Mouse (Mus musculus) neural tube, embryonic 11.5 days (tissue): ENCODE data around the gene Marc1. TPM values are rescaled to one million over a fixed set of nuclear protein-coding genes. Genes with fewer than 3 reads are reported as not detected.

Experiments
- ATAC-seq: fragments of 200-750 bp; cut with Nextera tagmentation; 2 replicates; pipeline ENCODE4 v1.8.0; 2017; ENCODE audit warnings: moderate number of reproducible peaks, mild to moderate bottlenecking, moderate TSS enrichment, moderate library complexity; ENCODE audit not compliant: insufficient read depth, low FRiP score, low TSS enrichment
- DNase-seq: peaks from one replicate; pipeline ENCODE4 v3.0.0-alpha.2; 2015; ENCODE audit warnings: low spot score
- H3K27ac ChIP-seq: fragments of 300-500 bp; sonication (generic); 2 replicates; pipeline ENCODE4 v1.5.1; 2014; ENCODE audit warnings: low read depth, mild to moderate bottlenecking, low read length
- H3K27me3 ChIP-seq: fragments of 300-500 bp; sonication (generic); 2 replicates; pipeline ENCODE4 v1.6.1; 2014; ENCODE audit warnings: mild to moderate bottlenecking, low read length, mixed read lengths; ENCODE audit not compliant: control insufficient read depth, insufficient read depth
- H3K36me3 ChIP-seq: fragments of 300-500 bp; sonication (generic); 2 replicates; pipeline ENCODE4 v1.6.1; 2014; ENCODE audit warnings: mild to moderate bottlenecking, low read length, moderate library complexity, mixed read lengths; ENCODE audit not compliant: control insufficient read depth, insufficient read depth
- H3K4me1 ChIP-seq: fragments of 300-500 bp; sonication (generic); 2 replicates; pipeline ENCODE4 v1.6.1; 2014; ENCODE audit warnings: low read length, mixed read lengths; ENCODE audit not compliant: control insufficient read depth, insufficient read depth
- H3K4me2 ChIP-seq: fragments of 300-500 bp; sonication (generic); 2 replicates; pipeline ENCODE4 v1.6.1; 2014; ENCODE audit warnings: low read depth, mild to moderate bottlenecking, moderate library complexity
- H3K4me3 ChIP-seq: fragments of 300-500 bp; sonication (generic); 2 replicates; pipeline ENCODE4 v1.5.1; 2014; ENCODE audit warnings: low read depth, low read length
- H3K9ac ChIP-seq: fragments of 300-500 bp; sonication (generic); 2 replicates; pipeline ENCODE4 v1.6.1; 2014; ENCODE audit warnings: mild to moderate bottlenecking, low read length
- H3K9me3 ChIP-seq: fragments of 300-500 bp; sonication (generic); 2 replicates; pipeline ENCODE4 v1.6.1; 2016; ENCODE audit warnings: low read length; ENCODE audit not compliant: control insufficient read depth
- WGBS: fragments of 180-500 bp; shearing (Covaris S2); extraction: QIAGEN DNeasy Blood & Tissue Kit; methylation state at CpG from one replicate; pipeline ENCODE4 v1.1.7; 2014; 5-methylcytosine and 5-hydroxymethylcytosine counted together
- polyA plus RNA-seq: library from polyadenylated mRNA; unstranded; fragments of >200 nt; fragmentation: Nextera tagmentation; extraction: Ambion mirVana; gene quantifications from 2 replicates; pipeline ENCODE4 v1.2.1, GENCODE M21; 2014

The Marc1 gene
- polyA plus RNA-seq, 1 experiment from 2014 or later: 0.73 TPM

DNA sequence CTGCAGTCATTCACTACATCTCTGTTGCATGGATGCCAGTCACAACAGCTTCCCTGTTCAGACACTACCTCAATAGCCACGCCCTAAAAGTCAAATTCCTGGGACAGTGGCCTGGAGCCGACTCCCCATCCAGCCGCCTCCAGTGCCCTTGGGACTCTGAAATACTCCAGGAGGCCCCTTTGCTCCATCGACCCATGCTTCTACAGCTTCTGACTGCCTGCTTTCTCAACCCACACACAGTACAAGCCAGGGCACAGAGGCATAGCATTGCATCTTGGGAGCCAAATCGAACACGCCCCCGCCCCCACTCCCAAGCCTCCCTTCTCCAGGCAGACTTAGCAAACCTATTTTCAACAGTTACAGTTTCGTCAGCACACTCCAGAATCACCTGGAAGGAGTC lies 18.8 kb upstream of the Marc1 start:
- Histone ChIP-seq H3K36me3 (no peaks in the 10 kb centered on the region; the same call in none of the 2 replicates), H3K4me1 (no peaks in the 10 kb centered on the region)
- WGBS: 92% methylated on average over 8 of the region's 8 CpGs

DNA sequence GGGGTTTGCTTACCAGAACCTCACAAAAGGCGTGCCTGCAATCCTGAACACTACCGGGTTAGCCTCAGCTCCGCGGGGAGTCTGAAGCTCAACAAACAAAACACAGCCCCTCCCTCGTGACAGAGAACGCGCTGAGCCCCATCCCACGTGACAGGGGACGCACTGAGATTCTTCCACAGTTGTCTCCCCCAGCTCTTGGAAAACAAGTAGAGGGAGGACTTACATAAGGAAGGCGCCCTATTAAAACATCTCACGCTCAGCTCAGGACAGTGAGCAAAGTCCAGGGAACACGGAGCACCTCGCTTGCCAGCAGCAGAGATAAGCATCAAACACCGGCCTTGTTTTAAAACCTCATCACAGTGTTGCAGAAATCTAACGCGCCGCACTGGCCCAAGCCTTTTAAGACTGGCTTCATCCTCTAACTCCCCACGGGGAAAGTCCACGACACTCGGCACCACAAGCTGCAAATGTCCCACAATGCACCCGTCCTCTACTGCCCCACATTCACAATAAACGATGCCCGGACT lies 16.1 kb upstream of the Marc1 start:
- Histone ChIP-seq H3K27ac (no peak overlapping the region), H3K9ac (no peak overlapping the region), H3K4me3 (no peak overlapping the region), H3K36me3 (no peaks in the 10 kb centered on the region; the same call in 1 of the 2 replicates), H3K4me2 (peak overlapping the region; percentile 24), H3K4me1 (no peaks in the 10 kb centered on the region), H3K27me3 (no peaks in the 10 kb centered on the region), H3K9me3 (no peaks in the 10 kb centered on the region)
- ATAC-seq (no peak), DNase-seq (no peak)
- 35% methylated on average over 23 of the region's 23 CpGs for WGBS

More for the DNA sequence above, 18.8 kb upstream of the Marc1 start:
- DNase-seq (no peak), ATAC-seq (no peak)
- Histone ChIP-seq H3K9me3 (no peaks in the 10 kb centered on the region), H3K27ac (no peak overlapping the region), H3K4me3 (no peak overlapping the region), H3K27me3 (no peaks in the 10 kb centered on the region), H3K4me2 (no peak overlapping the region), H3K9ac (no peak overlapping the region)

DNA sequence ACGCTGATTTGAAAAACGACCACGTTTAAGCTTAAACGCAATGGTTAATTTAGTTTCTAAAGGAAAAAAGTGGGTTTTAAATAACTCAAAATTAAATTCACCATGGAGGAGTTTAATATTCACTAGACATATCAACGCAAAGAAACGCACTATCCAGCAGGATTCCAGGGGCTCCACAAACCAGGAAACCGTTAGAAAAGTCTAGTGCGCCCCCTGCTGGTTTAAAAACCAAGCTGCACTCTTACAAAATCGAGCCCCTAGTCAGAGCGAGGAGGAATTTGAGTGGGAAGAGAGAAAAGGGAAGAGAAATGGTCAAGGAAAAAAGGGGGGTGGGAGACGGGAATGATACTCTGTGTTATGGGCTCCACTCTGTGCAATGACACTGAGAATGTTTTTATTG lies 14.0 kb upstream of the Marc1 start:
- H3K4me2 ChIP-seq: no peak overlapping the region
- no peak overlapping the region for H3K9ac ChIP-seq
- 0 out of 2 replicates have a peak, but pooled peaks have one; percentile 25 for ATAC-seq
- H3K27ac ChIP-seq: no peak overlapping the region
- no peaks in the 10 kb centered on the region for H3K27me3 ChIP-seq
- H3K4me3 ChIP-seq: no peak overlapping the region
- WGBS: 25% methylated on average over 11 of the region's 11 CpGs
- no peaks in the 10 kb centered on the region for H3K4me1 ChIP-seq
- H3K9me3 ChIP-seq: no peaks in the 10 kb centered on the region
- peak; percentile 71 for DNase-seq
- H3K36me3 ChIP-seq: no peaks in the 10 kb centered on the region; the same call in 1 of the 2 replicates

DNA sequence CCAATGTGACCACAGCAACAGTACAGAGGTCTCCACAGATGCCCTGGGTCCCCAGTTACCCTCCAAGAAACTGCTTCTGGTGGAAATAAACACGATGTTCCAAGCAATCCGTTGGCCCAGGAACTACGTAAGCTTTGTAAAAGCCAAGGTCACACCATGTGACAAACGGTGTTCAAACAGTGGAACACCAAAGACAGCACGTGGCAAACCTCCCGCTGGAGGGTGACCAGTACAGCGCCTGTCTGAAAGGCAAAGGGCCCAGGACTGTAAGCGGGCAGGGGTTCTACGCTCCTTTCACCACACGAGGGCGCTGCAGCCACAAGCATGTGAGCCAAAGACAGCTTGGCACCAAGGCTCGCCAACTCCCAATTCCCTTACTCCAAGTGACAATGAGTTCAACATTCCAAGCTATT lies 13.3 kb upstream of the Marc1 start:
- H3K9ac ChIP-seq: no peak overlapping the region
- no peaks in the 10 kb centered on the region for H3K27me3 ChIP-seq
- H3K27ac ChIP-seq: no peak overlapping the region
- peak; percentile 92 for DNase-seq
- no peak overlapping the region for H3K4me2 ChIP-seq
- H3K4me1 ChIP-seq: no peaks in the 10 kb centered on the region
- 4% methylated on average over 12 of the region's 12 CpGs for WGBS
- H3K9me3 ChIP-seq: no peaks in the 10 kb centered on the region
- no peaks in the 10 kb centered on the region for H3K36me3 ChIP-seq
- peak; percentile 85 for ATAC-seq
- no peak overlapping the region for H3K4me3 ChIP-seq

DNA sequence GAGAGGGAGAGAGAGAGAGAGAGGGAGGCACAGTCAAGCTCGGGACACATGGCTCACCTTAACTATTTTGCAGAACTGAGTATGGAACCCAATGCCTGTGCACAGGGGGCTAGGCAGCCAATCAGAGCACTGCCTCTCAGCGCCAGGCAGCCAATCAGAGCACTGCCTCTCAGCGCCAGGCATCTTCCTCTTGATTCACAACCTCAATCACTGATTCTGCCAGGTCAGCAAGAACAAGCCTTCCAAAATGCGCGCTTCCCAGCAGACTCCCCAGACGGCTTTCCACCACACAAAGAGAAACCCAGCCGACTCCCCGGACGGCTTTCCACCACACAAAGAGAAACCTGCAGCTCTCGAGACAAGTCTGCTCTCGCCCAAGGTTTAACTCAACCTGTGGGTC lies 11.6 kb upstream of the Marc1 start:
- no peak overlapping the region for H3K4me2 ChIP-seq
- 23% methylated on average over 10 of the region's 11 CpGs for WGBS
- no peak overlapping the region for H3K4me3 ChIP-seq
- no peaks in the 10 kb centered on the region for H3K27me3 ChIP-seq
- H3K9me3 ChIP-seq: no peaks in the 10 kb centered on the region
- no peaks in the 10 kb centered on the region for H3K36me3 ChIP-seq
- H3K4me1 ChIP-seq: no peaks in the 10 kb centered on the region
- peak; percentile 46 for DNase-seq
- H3K9ac ChIP-seq: no peak overlapping the region
- ATAC-seq: peak; percentile 69; the same call in 1 of the 2 replicates
- no peak overlapping the region for H3K27ac ChIP-seq

DNA sequence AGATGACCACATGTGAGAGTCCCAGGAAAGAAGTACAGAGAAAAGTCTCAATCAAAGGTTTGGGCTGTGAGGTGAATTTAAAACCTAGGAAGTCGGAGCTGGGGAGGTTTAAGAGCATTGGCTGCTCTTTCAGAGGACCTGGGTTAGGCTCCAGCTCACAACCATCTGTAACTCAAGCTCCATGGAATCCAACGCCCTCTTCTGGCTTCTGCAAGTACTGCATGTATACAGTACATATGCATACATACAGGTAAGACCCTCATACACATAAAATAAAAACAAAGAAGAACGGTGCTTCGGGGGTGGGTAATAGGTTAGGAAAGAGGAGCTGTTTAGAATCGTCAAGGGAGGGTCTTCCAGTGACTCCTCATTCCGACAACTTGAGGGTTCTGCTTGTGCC lies 6.7 kb upstream of the Marc1 start:
- WGBS: 86% methylated on average over 6 of the region's 6 CpGs
- Histone ChIP-seq H3K4me3 (no peak overlapping the region), H3K27ac (no peak overlapping the region), H3K9ac (no peak overlapping the region), H3K4me1 (no peaks in the 10 kb centered on the region), H3K36me3 (no peaks in the 10 kb centered on the region), H3K4me2 (no peak overlapping the region), H3K27me3 (no peaks in the 10 kb centered on the region), H3K9me3 (no peaks in the 10 kb centered on the region)
- ATAC-seq (no peak), DNase-seq (no peak)

DNA sequence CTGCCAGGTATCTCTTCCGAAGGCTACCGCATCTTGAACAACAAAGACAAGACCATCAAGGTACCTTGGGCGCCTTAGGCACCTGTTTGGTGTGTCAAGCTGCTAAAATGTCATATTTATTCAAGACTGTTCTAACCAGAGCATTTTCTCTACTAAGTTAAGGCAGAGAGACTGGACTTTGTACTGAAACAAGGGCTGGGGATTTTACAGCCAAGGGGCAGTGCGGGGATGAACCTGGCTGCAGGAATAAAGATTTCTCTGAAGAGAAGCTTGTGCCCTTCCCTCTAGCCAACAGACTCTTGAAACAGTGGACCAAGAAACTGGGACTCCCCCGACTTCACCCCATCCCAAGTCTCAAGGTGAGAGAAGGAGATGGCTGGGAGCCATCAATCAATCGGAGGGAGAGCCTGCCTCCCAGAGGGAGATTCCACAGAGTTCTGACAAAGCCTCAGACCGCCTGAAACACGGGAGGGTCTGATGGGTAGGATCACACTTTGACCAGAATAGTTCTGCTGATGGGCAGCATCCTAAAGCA lies 670 bp upstream of the Marc1 start:
- Histone ChIP-seq H3K27me3 (peaks cover 8% of the 10 kb centered on the region), H3K4me1 (peaks cover 4% of the 10 kb centered on the region), H3K36me3 (no peaks in the 10 kb centered on the region), H3K4me2 (no peak overlapping the region), H3K9ac (no peak overlapping the region), H3K4me3 (no peak overlapping the region), H3K9me3 (no peaks in the 10 kb centered on the region), H3K27ac (no peak overlapping the region)
- DNase-seq: no peak
- ATAC-seq: no peak
- 77% methylated on average over 8 of the region's 8 CpGs for WGBS

DNA sequence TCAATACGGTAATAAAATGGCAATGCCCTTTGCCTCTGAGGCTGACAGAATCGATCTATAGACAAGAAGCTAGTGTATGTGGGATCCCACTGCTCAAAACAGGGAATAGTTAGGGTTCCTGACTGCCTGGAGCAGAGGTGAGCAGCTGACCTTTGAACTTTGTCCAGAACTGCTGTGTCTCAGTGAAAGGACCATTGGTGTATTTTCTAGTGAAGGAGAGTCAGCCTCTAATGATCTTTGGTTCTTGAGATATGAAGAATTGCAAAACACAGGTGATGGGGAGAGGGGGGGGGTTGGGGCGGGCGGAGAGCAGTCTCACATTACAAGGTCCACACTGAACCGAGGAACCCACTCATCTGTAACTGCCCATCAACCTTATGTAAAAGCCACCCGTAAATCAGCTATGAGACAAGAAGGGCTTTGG lies 1.5 kb downstream of the Marc1 start:
- Histone ChIP-seq H3K27me3 (peaks cover 8% of the 10 kb centered on the region), H3K4me3 (no peak overlapping the region), H3K36me3 (no peaks in the 10 kb centered on the region), H3K9me3 (no peaks in the 10 kb centered on the region), H3K27ac (no peak overlapping the region), H3K4me1 (peaks cover 4% of the 10 kb centered on the region), H3K4me2 (no peak overlapping the region), H3K9ac (no peak overlapping the region)
- ATAC-seq (no peak), DNase-seq (no peak)
- 58% methylated on average over 6 of the region's 6 CpGs for WGBS

DNA sequence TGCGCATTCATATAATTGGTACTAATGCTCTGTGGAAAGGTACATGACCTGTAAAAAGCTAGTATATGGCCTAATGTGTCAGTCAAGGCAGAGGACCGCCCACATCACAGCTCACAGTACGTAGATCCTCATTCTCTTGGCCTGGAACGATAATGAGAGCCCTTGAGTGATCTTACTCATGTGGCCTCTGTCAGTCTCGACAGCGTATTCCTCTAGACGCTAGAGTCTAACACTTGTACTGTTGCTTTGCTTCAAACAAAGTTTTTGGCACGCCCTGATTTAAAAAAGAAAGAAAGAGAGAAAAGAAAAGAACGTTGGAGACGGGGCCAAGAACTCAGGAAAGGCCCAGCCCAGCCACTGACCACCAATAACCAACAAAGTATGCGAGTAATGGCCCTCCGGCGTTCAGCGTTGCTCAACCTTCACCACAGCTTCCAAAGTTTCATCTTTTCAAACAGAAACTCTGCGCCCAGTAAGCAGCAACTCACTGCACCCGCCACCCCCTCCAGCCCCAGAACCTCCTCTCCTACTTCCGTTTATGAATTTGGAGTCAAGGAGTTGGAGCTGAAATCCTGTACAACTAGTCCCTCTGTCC lies 2.6 kb downstream of the Marc1 start:
- H3K9ac ChIP-seq: no peak overlapping the region
- peaks cover 4% of the 10 kb centered on the region for H3K4me1 ChIP-seq
- ATAC-seq (no peak), DNase-seq (no peak)
- no peak overlapping the region for H3K27ac ChIP-seq
- H3K9me3 ChIP-seq: no peaks in the 10 kb centered on the region
- H3K4me2 ChIP-seq: no peak overlapping the region
- H3K4me3 ChIP-seq: no peak overlapping the region
- 89% methylated on average over 17 of the region's 17 CpGs for WGBS
- H3K36me3 ChIP-seq: no peaks in the 10 kb centered on the region
- peaks cover 8% of the 10 kb centered on the region for H3K27me3 ChIP-seq
